Mouse (Mus musculus) liver, embryonic 14.5 days (tissue): ENCODE results near the gene Ptprt.

Experiments
- CTCF ChIP-seq: IDR thresholded peaks from 2 replicates; pipeline ENCODE4 v1.5.1; 2016; ENCODE audit warnings: antibody characterized with exemption, low read depth, control low read depth
- EP300 ChIP-seq: IDR thresholded peaks from 2 replicates; pipeline ENCODE4 v1.6.1; 2016; ENCODE audit warnings: antibody characterized with exemption, low read depth

GRCm38 (mm10) chr2:161835001-161835400, 825.9 kb downstream of the Ptprt start:
- no peak for TF ChIP-seq CTCF
- TF ChIP-seq EP300: no peak
